Mouse (Mus musculus) liver, postnatal 0 days (tissue): ENCODE measurements at regions not wholly inside any gene's neighbourhood (a gene's known extent, or its start where the extent isn't known, plus 50 kb on each side); places are given as distances from the start of the nearest gene placed in this dataset.

Experiments
- CTCF ChIP-seq: sonication (generic); IDR thresholded peaks from 2 replicates; pipeline ENCODE4 v1.5.1; 2016; ENCODE audit warnings: antibody characterized with exemption, low read depth
- EP300 ChIP-seq: IDR thresholded peaks from 2 replicates; pipeline ENCODE4 v1.6.1; 2016; ENCODE audit warnings: antibody characterized with exemption, low read depth, mild to moderate bottlenecking

DNA sequence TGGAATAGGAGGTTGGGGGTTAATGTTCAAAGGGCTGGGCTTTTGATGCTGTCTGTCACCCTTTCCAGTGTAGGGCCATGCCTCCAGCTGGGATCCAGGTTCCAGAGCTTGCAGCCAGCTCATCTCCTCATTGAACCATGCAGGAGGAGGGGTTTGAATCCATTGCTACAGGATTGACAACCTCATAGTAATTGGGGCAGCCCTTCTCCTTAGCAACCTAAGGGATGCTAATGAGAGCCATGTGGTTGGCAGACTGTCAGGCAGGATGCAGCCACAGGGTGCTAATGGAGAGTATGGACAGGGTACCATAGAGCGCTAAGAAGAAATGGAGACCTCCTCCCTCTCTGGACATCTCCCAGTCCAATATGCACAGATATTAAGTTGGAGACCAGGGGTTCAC lies 396.9 kb upstream of the Cdh4 start:
- TF ChIP-seq CTCF (no peak), EP300 (no peak)
